Mouse (Mus musculus): Measurements from ENCODE around the gene Krt39. TPM values are rescaled to one million over a fixed set of nuclear protein-coding genes. Genes with fewer than 3 reads are reported as not detected.

Gene Krt39
- polyA plus RNA-seq (2015; fragmentation: Nextera tagmentation; extraction: Ambion mirVana): not detected in 2 replicates

DNA sequence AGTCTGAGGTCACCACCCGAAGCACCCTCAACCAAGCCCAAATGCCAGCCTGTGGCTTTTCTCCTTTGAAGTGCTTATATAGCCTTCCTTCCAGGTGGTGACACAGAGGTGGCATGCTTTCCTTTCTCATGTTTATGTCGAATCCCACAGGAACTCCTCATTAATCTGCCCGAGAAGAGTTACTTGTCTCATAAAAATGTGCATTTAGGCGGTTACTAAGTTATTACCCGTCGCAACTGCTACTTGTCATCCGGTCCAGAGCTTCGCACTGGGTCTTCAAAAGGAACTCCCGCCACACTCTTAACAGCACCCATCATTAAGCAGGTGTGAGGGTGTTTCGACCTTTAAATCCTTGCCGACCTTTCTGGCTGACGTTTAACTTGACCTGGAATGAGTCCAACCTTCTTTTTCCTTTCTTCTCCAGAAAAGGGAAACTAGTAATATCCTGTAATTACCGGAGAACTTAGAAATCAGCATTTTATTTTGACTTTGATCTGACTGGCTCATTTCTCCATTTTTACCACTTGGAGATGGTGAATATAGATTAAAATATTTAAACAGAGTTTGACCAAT lies at the start of gene Krt39:
TSS of gene Krt39 (minus strand) at position 51 of the 573 bp plus-strand sequence.
- no peak for ATAC-seq (ENCODE audit: low read depth)
- 65% methylated on average over 13 of the region's 13 CpGs for WGBS (ENCODE audit: insufficient replicate concordance)
- Histone ChIP-seq H3K4me3 (ENCODE audit: low read depth, low read length) (no peak within 1 kb of the TSS), H3K4me1 (ENCODE audit: control insufficient read depth, low read depth, low read length) (no peaks in the 10 kb centered on the region), H3K27me3 (ENCODE audit: control insufficient read depth, insufficient read depth, low read depth, low read length) (no peaks in the 10 kb centered on the region), H3K9me3 (replicated peaks; ENCODE audit: control insufficient read depth, low read length) (no peaks in the 10 kb centered on the region), H3K36me3 (ENCODE audit: control insufficient read depth, insufficient read depth) (no peaks in the 10 kb centered on the region), H3K4me2 (ENCODE audit: low read depth, low read length) (no peak within 1 kb of the TSS), H3K27ac (ENCODE audit: low read length) (no peak within 1 kb of the TSS), H3K9ac (ENCODE audit: low read depth, low read length) (no peak within 1 kb of the TSS)

DNA sequence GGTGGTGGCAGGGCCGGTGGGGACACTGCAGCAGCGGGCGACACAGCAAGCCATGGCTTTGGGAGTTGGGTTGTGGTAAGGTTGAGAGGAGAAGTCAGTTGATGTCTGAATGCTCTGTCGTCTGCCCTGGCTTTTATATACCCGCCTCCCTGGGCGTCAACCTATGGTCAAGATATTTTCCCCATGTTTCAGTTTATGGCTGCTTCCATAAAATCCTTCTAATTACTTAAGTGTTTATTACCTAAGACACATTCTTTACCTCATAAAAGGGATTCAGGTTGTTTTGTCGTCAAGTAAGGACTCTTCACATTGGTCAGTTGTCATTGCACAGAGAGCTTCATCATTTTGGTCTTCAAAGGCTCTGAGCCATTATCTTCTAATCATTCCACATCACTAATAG lies 45.4 kb upstream of the Krt39 start, which contains the start of gene Krtap3-1:
TSS of gene Krtap3-1 (minus strand) at position 101 of the 400 bp plus-strand sequence.
- 82% methylated on average over 7 of the region's 7 CpGs for WGBS (ENCODE audit: insufficient replicate concordance)

DNA sequence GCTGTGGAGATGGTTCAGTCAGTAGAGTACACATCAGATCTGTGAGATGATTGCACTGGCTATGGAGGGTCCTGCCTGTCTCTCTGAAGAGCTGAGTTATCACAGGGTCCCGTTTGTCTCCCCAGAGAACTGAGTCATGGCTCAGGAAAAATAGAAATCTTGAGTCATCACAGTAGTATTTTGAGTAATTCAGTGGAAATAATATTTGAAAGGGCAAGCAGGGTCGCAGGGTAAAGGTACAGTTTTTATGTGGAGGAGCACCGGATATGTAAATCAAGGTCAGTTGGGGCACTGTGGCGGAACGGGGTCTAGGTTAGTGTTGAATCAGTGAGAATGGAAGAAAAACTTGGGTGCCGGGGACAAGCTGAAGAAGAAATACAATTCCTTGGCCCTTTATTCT lies 41.4 kb upstream of the Krt39 start:
- ATAC-seq (ENCODE audit: low read depth): no peak
- H3K27ac ChIP-seq (ENCODE audit: low read length): no peak overlapping the region
- H3K4me3 ChIP-seq (ENCODE audit: low read depth, low read length): no peak overlapping the region
- no peaks in the 10 kb centered on the region for H3K27me3 ChIP-seq (ENCODE audit: control insufficient read depth, insufficient read depth, low read depth, low read length)
- no peak overlapping the region for H3K9ac ChIP-seq (ENCODE audit: low read depth, low read length)
- 60% methylated on average over 6 of the region's 6 CpGs for WGBS (ENCODE audit: insufficient replicate concordance)
- no peak overlapping the region for H3K4me2 ChIP-seq (ENCODE audit: low read depth, low read length)
- no peaks in the 10 kb centered on the region for H3K4me1 ChIP-seq (ENCODE audit: control insufficient read depth, low read depth, low read length)
- H3K36me3 ChIP-seq (ENCODE audit: control insufficient read depth, insufficient read depth): no peaks in the 10 kb centered on the region
- no peaks in the 10 kb centered on the region for H3K9me3 ChIP-seq (replicated peaks; ENCODE audit: control insufficient read depth, low read length)

More for the DNA sequence above, 45.4 kb upstream of the Krt39 start, which contains the start of gene Krtap3-1:
- no peaks in the 10 kb centered on the region for H3K4me1 ChIP-seq (ENCODE audit: control insufficient read depth, low read depth, low read length)
- H3K4me2 ChIP-seq (ENCODE audit: low read depth, low read length): no peak within 1 kb of the TSS
- ATAC-seq (ENCODE audit: low read depth): no peak
- no peaks in the 10 kb centered on the region for H3K9me3 ChIP-seq (replicated peaks; ENCODE audit: control insufficient read depth, low read length)
- H3K36me3 ChIP-seq (ENCODE audit: control insufficient read depth, insufficient read depth): no peaks in the 10 kb centered on the region
- H3K4me3 ChIP-seq (ENCODE audit: low read depth, low read length): no peak within 1 kb of the TSS
- no peak within 1 kb of the TSS for H3K9ac ChIP-seq (ENCODE audit: low read depth, low read length)
- no peak within 1 kb of the TSS for H3K27ac ChIP-seq (ENCODE audit: low read length)
- H3K27me3 ChIP-seq (ENCODE audit: control insufficient read depth, insufficient read depth, low read depth, low read length): no peaks in the 10 kb centered on the region

DNA sequence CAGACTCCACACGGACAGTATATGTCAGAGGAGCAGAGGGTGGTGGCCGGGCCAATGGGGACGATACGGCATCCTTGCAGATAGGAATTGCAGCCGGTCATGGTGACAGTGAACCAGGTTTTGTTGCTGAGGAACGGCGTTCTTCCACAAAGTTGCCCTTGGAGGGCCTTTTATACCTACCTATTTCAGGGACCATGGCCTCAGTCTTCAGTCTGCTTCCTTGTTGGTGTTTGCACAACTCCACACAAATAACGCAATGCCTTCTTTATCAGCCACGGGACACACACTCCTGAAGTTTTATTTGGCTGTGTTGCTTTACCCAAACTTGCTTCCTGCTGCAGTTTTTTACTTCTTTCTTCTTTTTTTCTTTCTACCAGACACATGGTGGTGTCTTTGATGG lies 38.2 kb upstream of the Krt39 start, which contains the start of gene Gm11939:
TSS of gene Gm11939 (minus strand) at position 101 of the 400 bp plus-strand sequence.
- Histone ChIP-seq H3K27ac (ENCODE audit: low read length) (no peak within 1 kb of the TSS), H3K9me3 (replicated peaks; ENCODE audit: control insufficient read depth, low read length) (no peaks in the 10 kb centered on the region), H3K27me3 (ENCODE audit: control insufficient read depth, insufficient read depth, low read depth, low read length) (no peaks in the 10 kb centered on the region), H3K36me3 (ENCODE audit: control insufficient read depth, insufficient read depth) (no peaks in the 10 kb centered on the region), H3K4me3 (ENCODE audit: low read depth, low read length) (no peak within 1 kb of the TSS), H3K4me2 (ENCODE audit: low read depth, low read length) (no peak within 1 kb of the TSS), H3K4me1 (ENCODE audit: control insufficient read depth, low read depth, low read length) (no peaks in the 10 kb centered on the region), H3K9ac (ENCODE audit: low read depth, low read length) (no peak within 1 kb of the TSS)
- ATAC-seq (ENCODE audit: low read depth): no peak
- 67% methylated on average over 9 of the region's 9 CpGs for WGBS (ENCODE audit: insufficient replicate concordance)

DNA sequence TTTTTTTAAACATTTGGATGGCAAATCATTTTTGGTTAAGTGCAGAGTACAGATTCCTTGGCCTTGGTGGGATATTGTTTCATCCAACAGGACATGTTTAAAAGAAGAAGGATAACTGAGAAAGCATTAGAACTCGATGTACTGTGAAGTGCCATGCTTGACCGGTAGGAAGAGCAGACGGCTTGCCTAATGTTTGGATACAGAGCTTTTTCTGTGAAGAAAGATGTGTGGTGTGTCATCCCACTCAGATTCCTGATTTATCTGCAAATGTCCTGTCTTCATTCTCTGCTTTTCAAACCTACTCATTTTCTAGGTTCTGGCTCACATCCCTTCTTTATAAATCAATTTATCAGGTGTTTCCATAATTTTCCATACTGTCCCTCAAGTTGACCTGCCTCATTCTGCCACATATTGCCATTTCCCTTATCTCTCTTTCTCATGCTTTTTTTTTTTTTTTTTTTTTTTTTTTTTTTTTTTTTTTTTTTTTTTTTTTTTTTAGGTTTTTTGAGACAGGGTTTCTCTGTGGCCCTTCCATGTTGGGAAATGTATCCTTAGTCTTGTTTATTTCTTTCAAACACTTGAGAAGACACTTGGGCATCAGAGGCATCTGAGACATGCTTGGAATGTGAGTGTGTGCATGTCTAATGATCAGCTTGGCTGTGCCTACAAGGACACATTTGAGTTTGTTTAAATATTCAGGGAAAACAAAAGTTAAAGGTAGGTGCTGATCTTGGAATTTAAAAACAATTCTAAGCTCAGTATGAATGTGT lies 37.0 kb upstream of the Krt39 start:
- Histone ChIP-seq H3K36me3 (ENCODE audit: control insufficient read depth, insufficient read depth) (no peaks in the 10 kb centered on the region), H3K27me3 (ENCODE audit: control insufficient read depth, insufficient read depth, low read depth, low read length) (no peaks in the 10 kb centered on the region), H3K4me3 (ENCODE audit: low read depth, low read length) (no peak overlapping the region), H3K9ac (ENCODE audit: low read depth, low read length) (no peak overlapping the region), H3K27ac (ENCODE audit: low read length) (no peak overlapping the region), H3K4me1 (ENCODE audit: control insufficient read depth, low read depth, low read length) (no peaks in the 10 kb centered on the region), H3K9me3 (replicated peaks; ENCODE audit: control insufficient read depth, low read length) (no peaks in the 10 kb centered on the region), H3K4me2 (ENCODE audit: low read depth, low read length) (no peak overlapping the region)
- WGBS (ENCODE audit: insufficient replicate concordance): 73% methylated on average over 3 of the region's 3 CpGs
- no peak for ATAC-seq (ENCODE audit: low read depth)

- no peak within 1 kb of the TSS for H3K9ac ChIP-seq (ENCODE audit: low read depth, low read length)
- H3K4me3 ChIP-seq (ENCODE audit: low read depth, low read length): no peak within 1 kb of the TSS
- H3K27me3 ChIP-seq (ENCODE audit: control insufficient read depth, insufficient read depth, low read depth, low read length): no peaks in the 10 kb centered on the region
- no peak within 1 kb of the TSS for H3K4me2 ChIP-seq (ENCODE audit: low read depth, low read length)
- H3K4me1 ChIP-seq (ENCODE audit: control insufficient read depth, low read depth, low read length): no peaks in the 10 kb centered on the region
- no peak within 1 kb of the TSS for H3K27ac ChIP-seq (ENCODE audit: low read length)
- ATAC-seq (ENCODE audit: low read depth): no peak
- H3K9me3 ChIP-seq (replicated peaks; ENCODE audit: control insufficient read depth, low read length): no peaks in the 10 kb centered on the region
- 63% methylated on average over 2 of the region's 2 CpGs for WGBS (ENCODE audit: insufficient replicate concordance)
- H3K36me3 ChIP-seq (ENCODE audit: control insufficient read depth, insufficient read depth): no peaks in the 10 kb centered on the region
Measured at GRCm38 (mm10) chr11:99556753-99557152, 35.6 kb upstream of the Krt39 start, which contains the start of gene Krtap3-2. Gene Krtap3-2 (minus strand): TSS chr11:99556853.

DNA sequence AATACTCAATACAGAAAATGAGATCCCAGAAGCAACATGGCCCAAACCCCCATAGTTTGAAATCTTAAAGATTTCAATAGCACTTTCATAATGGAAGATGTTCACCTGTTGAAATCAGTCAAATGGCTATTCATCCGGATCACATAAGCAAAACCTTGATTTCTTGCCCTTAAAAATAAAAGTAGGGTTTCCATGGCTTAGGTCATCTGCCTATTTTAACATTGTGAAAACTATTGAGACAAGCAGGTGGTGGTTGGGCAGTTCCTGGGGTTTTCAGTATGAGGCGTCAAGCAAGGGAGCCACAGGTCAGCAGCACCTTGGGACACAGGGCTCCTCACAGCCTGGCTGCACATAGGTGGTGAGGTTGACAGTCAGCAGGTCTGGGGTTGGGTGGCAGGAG lies 35.1 kb upstream of the Krt39 start:
- Histone ChIP-seq H3K4me2 (ENCODE audit: low read depth, low read length) (no peak overlapping the region), H3K27me3 (ENCODE audit: control insufficient read depth, insufficient read depth, low read depth, low read length) (no peaks in the 10 kb centered on the region), H3K9me3 (replicated peaks; ENCODE audit: control insufficient read depth, low read length) (no peaks in the 10 kb centered on the region), H3K27ac (ENCODE audit: low read length) (no peak overlapping the region), H3K4me1 (ENCODE audit: control insufficient read depth, low read depth, low read length) (no peaks in the 10 kb centered on the region), H3K36me3 (ENCODE audit: control insufficient read depth, insufficient read depth) (no peaks in the 10 kb centered on the region), H3K9ac (ENCODE audit: low read depth, low read length) (no peak overlapping the region), H3K4me3 (ENCODE audit: low read depth, low read length) (no peak overlapping the region)
- WGBS (ENCODE audit: insufficient replicate concordance): 57% methylated on average over 2 of the region's 2 CpGs
- no peak for ATAC-seq (ENCODE audit: low read depth)

DNA sequence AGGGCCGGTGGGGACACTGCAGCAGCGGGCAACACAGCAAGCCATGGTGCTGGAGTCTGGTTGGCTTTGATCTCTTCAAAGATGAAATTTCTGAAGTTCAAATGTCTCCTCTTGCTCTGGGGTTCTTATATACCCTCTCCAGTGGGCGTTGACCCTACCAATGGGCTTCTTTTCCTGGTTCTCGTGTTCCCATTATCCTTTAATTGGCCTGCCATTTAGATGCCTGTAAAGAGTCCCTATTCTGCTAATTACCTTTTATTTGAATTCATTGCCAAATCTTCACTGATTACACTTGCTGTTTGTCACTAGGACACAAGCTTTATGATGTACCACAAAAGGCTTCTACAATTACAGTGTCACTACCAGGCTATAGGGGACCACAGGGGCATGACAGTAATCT lies 29.6 kb upstream of the Krt39 start, which contains the start of gene Krtap3-3:
TSS of gene Krtap3-3 (minus strand) at position 101 of the 400 bp plus-strand sequence.
- ATAC-seq (ENCODE audit: low read depth): no peak
- H3K4me3 ChIP-seq (ENCODE audit: low read depth, low read length): no peak within 1 kb of the TSS
- no peak within 1 kb of the TSS for H3K4me2 ChIP-seq (ENCODE audit: low read depth, low read length)
- no peak within 1 kb of the TSS for H3K27ac ChIP-seq (ENCODE audit: low read length)
- no peaks in the 10 kb centered on the region for H3K36me3 ChIP-seq (ENCODE audit: control insufficient read depth, insufficient read depth)
- 52% methylated on average over 4 of the region's 4 CpGs for WGBS (ENCODE audit: insufficient replicate concordance)
- H3K27me3 ChIP-seq (ENCODE audit: control insufficient read depth, insufficient read depth, low read depth, low read length): no peaks in the 10 kb centered on the region
- no peak within 1 kb of the TSS for H3K9ac ChIP-seq (ENCODE audit: low read depth, low read length)
- H3K4me1 ChIP-seq (ENCODE audit: control insufficient read depth, low read depth, low read length): no peaks in the 10 kb centered on the region
- H3K9me3 ChIP-seq (replicated peaks; ENCODE audit: control insufficient read depth, low read length): no peaks in the 10 kb centered on the region

GRCm38 (mm10) chr11:99547892-99548291 lies 26.8 kb upstream of the Krt39 start:
- H3K4me3 ChIP-seq (ENCODE audit: low read depth, low read length): no peak overlapping the region

More at GRCm38 (mm10) chr11:99547892-99548291, 26.8 kb upstream of the Krt39 start:
- ATAC-seq (ENCODE audit: low read depth): no peak
- H3K4me1 ChIP-seq (ENCODE audit: control insufficient read depth, low read depth, low read length): no peaks in the 10 kb centered on the region
- H3K4me2 ChIP-seq (ENCODE audit: low read depth, low read length): no peak overlapping the region
- no peak overlapping the region for H3K9ac ChIP-seq (ENCODE audit: low read depth, low read length)
- no peaks in the 10 kb centered on the region for H3K9me3 ChIP-seq (replicated peaks; ENCODE audit: control insufficient read depth, low read length)
- H3K36me3 ChIP-seq (ENCODE audit: control insufficient read depth, insufficient read depth): no peaks in the 10 kb centered on the region
- no peaks in the 10 kb centered on the region for H3K27me3 ChIP-seq (ENCODE audit: control insufficient read depth, insufficient read depth, low read depth, low read length)
- no peak overlapping the region for H3K27ac ChIP-seq (ENCODE audit: low read length)
